Mouse (Mus musculus) bone marrow macrophage, adult 2 months (primary cell): ENCODE measurements around the gene Myo3b. TPM values are rescaled to one million over a fixed set of nuclear protein-coding genes. Genes with fewer than 3 reads are reported as not detected.
"Not testable (repeated sequence)": the region's sequence is repeated elsewhere in the genome, so short reads cannot be mapped to it uniquely, and the experiment has no call there.

Experiments used
- H3K27ac ChIP-seq: 2 replicates; pipeline ENCODE4 v1.5.1; 2012; ENCODE audit warnings: low read depth, low read length; ENCODE audit not compliant: insufficient read depth
- H3K4me1 ChIP-seq: 2 replicates; pipeline ENCODE4 v1.6.1; 2012; ENCODE audit warnings: low read length; ENCODE audit not compliant: control insufficient read depth, insufficient read depth
- H3K4me3 ChIP-seq: 2 replicates; pipeline ENCODE4 v1.5.1; 2012; ENCODE audit warnings: mild to moderate bottlenecking, low read length, moderate library complexity; ENCODE audit not compliant: insufficient read depth
- CTCF ChIP-seq: IDR thresholded peaks from 2 replicates; pipeline ENCODE4 v1.5.1; 2012; ENCODE audit warnings: low read depth, mild to moderate bottlenecking, low read length, moderate library complexity
- POLR2A ChIP-seq: IDR thresholded peaks from 2 replicates; pipeline ENCODE4 v1.6.1; 2012; ENCODE audit warnings: mild to moderate bottlenecking, low read depth, low read length, borderline replicate concordance
- polyA plus RNA-seq: library from polyadenylated mRNA; stranded (reverse); fragments of >200 nt; gene quantifications from 2 replicates; pipeline ENCODE4 v1.2.4, GENCODE M21; 2012; ENCODE audit not compliant: missing spikeins, insufficient read depth, insufficient read length

The Myo3b gene
- polyA plus RNA-seq, 1 experiment, result not detected

- no peaks in the 10 kb centered on the region for H3K4me1 ChIP-seq
- no peak overlapping the region for H3K27ac ChIP-seq
- TF ChIP-seq POLR2A (no peak), CTCF (no peak)
- H3K4me3 ChIP-seq, result no peak overlapping the region
These were observed 163.1 kb downstream of the Myo3b start for GRCm38 (mm10) chr2:70201796-70202555.

DNA sequence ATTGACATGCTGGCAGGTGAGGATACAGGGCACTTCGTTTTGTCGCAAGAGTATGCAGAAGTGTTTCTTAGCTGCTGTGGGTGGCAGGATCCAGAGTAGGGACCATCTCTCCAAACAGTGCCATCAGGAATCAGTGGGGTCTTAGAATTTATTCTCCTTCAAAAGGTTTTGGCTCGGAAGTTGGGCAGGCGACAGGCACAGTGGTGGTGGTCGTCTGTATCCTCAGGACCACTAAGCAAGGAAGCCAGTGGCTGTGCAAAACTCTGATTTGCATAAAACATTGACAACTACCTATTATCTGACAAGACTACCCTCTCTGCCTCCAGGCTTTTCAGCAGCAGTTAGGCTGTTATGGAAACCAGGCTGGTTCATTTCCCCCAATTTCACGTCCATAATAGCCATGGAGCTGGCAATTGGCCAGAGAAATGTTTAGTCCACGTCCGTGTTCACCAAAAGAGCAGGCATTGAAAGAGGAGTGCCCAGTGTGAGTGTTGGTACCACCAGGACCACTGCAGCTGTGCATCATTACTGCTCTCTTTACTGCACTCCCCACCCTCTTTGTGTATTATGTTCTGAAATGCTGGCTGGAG, 163.7 kb downstream of the Myo3b start:
- Histone ChIP-seq H3K4me3 (no peak overlapping the region), H3K4me1 (no peaks in the 10 kb centered on the region), H3K27ac (no peak overlapping the region)
- TF ChIP-seq POLR2A (no peak), CTCF (no peak)

- Histone ChIP-seq H3K4me1 (no peaks in the 10 kb centered on the region), H3K4me3 (no peak overlapping the region), H3K27ac (no peak overlapping the region)
- TF ChIP-seq CTCF (no peak), POLR2A (no peak)
These were observed 169.5 kb downstream of the Myo3b start for GRCm38 (mm10) chr2:70208411-70208810.

DNA sequence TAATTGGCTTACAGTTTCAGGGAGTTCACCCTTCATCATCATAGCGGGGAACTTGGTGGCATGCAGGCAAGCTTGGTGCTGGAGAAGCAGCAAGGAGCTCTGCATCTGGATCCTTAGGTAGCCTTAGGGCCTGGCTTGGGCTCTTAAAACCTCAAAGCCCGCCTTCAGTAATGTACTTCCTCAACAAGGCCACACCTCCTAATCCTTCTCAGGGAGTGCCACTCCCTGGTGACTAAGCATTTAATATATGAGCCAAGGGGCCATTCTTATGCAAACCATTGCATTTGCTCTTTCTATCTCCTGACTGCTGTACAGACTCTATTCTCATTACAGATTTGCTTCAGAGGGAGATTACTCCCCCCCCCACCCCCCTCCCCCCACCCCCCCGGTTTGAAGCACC, 170.9 kb downstream of the Myo3b start:
- no peaks in the 10 kb centered on the region for H3K4me1 ChIP-seq

DNA sequence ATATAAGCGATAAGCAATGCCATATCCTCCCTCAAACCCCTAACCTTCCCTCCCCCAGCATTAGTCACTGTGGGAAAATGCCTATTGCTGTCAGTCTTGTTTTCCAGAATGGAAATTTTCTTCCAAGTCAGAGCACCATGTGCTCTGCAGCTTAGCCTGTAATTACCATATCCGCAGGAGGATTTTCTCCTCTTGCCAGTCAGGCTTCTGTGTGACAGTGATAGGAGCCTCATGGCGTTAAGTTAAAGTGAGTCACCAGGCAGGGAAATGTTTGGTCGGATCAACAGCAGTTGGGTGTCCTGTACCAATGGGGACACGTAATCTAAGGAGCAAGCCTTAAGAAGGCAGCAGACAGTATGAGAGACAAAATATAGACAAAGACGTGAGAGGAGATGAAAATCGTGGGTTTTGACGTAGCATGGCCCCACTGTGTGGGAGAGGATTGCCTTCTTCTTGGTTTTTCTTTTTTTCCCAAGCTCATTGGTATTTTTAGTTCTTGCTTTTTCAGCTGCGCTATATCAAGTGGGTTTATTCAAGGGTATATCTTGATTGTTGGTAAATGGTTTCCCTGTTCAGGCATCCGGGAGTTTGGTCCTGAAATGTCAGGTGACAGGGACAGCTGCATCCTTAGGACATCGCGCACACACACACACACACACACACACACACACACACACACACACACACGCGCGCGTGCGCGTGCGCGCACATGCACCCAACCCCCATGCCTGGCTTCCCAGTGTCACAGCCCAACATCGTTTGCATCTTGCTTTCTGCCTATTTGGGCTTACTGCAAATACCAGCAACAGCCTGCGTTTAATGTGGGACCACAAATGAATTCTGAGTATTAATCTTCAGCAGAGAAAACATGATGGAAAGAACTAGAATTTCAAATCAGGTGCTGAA, 171.8 kb downstream of the Myo3b start:
- no peak for TF ChIP-seq POLR2A
- TF ChIP-seq CTCF, result no peak
- Histone ChIP-seq H3K4me3 (no peak overlapping the region), H3K27ac (no peak overlapping the region), H3K4me1 (no peaks in the 10 kb centered on the region)

More for the DNA sequence above, 170.9 kb downstream of the Myo3b start:
- Histone ChIP-seq H3K27ac (no peak overlapping the region), H3K4me3 (no peak overlapping the region)
- TF ChIP-seq POLR2A, result no peak
- no peak for TF ChIP-seq CTCF

GRCm38 (mm10) chr2:70214401-70214800, 175.5 kb downstream of the Myo3b start:
- no peak overlapping the region for H3K4me3 ChIP-seq
- H3K27ac ChIP-seq, result no peak overlapping the region
- TF ChIP-seq CTCF, result no peak
- no peak for TF ChIP-seq POLR2A
- H3K4me1 ChIP-seq, result no peaks in the 10 kb centered on the region

DNA sequence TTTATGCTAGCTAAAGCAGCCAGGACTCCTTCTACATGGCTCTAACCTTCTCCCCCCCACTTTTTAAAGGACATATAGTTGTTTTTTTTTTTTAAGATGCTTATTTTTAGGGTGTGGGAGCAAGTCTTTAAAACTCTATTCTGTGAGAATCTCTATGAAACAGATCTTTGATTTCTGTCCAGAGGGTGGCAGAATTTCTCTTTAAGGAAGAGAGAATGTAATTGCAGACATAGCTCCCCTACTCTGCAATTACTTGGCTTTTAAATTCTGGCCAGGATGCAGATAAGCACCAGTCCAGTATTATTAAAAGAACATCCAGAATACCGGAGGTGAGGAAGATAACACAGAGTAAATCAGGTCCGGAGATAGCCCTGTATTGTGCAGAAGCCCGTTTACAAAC, 178.9 kb downstream of the Myo3b start:
- TF ChIP-seq POLR2A, result no peak
- TF ChIP-seq CTCF, result no peak
- Histone ChIP-seq H3K27ac (no peak overlapping the region), H3K4me1 (no peaks in the 10 kb centered on the region), H3K4me3 (no peak overlapping the region)

- TF ChIP-seq CTCF (no peak), POLR2A (no peak)
These were observed 179.5 kb downstream of the Myo3b start for GRCm38 (mm10) chr2:70218469-70218868.

GRCm38 (mm10) chr2:70226679-70227078, 187.8 kb downstream of the Myo3b start:
- Histone ChIP-seq H3K4me1 (no peaks in the 10 kb centered on the region), H3K27ac (no peak overlapping the region), H3K4me3 (no peak overlapping the region)
- TF ChIP-seq POLR2A, result no peak
- no peak for TF ChIP-seq CTCF

More at GRCm38 (mm10) chr2:70218469-70218868, 179.5 kb downstream of the Myo3b start:
- Histone ChIP-seq H3K4me1 (no peaks in the 10 kb centered on the region), H3K27ac (no peak overlapping the region), H3K4me3 (no peak overlapping the region)

DNA sequence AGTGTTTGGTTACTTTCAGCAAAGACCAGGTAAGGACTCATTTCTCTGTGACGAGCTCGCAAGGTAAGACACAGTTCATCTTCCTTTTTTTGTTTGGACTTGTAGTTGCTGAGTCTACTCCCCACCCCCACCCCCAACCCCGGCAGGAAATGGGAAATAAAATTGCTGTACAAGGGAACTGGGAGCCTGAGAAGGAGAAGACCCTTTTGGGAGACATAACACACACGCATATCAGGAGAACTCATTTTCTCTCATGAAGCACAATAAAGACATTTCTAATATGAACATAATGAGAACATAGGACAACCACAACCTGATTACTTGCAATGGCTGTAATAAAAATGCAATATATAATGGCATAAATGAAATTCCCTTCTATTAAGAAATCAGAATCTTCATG, 195.5 kb downstream of the Myo3b start:
- H3K4me3 ChIP-seq, H3K27ac ChIP-seq, H3K4me1 ChIP-seq: not testable (repeated sequence)
